Mouse (Mus musculus): ENCODE measurements around the gene Synj2bp. TPM values are rescaled to one million over a fixed set of nuclear protein-coding genes. Genes with fewer than 3 reads are reported as not detected.
A peak's percentile ranks its signal among the peaks of the same experiment; 100 is the strongest.
"Not testable (repeated sequence)": the region's sequence is repeated elsewhere in the genome, so short reads cannot be mapped to it uniquely, and the experiment has no call there.

The Synj2bp gene
- 36.8 and 37.0 TPM in 2 replicates for polyA plus RNA-seq (2015; fragmentation: Nextera tagmentation; extraction: Ambion mirVana)

DNA sequence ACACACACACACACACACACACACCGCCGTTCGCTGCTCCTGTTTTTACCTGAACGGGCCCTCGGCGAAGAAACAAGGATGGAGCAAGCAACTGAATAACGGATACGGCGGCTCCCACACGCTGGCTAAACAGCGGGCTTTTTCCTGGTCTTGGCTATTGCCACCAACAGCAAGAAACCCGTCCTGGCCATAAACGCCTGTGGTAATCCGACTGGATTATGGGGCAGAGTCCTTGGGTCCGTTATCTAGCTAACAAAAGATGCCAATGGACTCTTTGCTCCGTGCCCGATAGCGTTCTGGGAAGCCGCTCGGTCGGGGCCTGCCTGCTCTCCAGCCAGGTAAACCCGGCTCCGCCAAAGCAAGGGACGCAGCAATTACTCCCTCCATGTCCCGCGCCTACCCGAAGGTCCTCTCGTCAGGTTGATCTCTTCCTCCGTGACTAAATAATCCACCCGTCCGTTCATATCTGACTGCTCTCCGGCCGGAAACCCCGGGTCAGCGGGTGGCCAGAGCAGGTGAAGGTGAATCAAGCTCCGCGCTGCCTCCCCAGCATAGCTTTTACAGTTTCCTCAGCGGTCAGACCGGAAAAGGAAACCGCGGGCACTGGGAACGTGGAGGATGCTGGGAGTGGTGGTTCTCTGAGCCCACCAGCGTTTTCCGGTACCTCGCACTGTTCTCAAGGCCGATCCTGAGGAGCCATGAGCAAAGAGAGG lies at the start of gene Synj2bp, which contains the start of gene Gm20498:
TSS of gene Synj2bp (minus strand) at position 596 of the 713 bp plus-strand sequence.
TSS of gene Gm20498 (minus strand) at position 590 of the 713 bp plus-strand sequence.
- Histone ChIP-seq H3K36me3 (ENCODE audit: control insufficient read depth, insufficient read depth, low read length) (no peaks in the 10 kb centered on the region), H3K4me1 (ENCODE audit: control insufficient read depth, insufficient read depth, low read length) (peaks cover 9% of the 10 kb centered on the region; the same call in 1 of the 2 replicates), H3K4me3 (replicated peaks; ENCODE audit: low read length) (peak within 1 kb of the TSS; percentile 67), H3K27ac (ENCODE audit: low read length) (peak within 1 kb of the TSS; percentile 25), H3K27me3 (ENCODE audit: control insufficient read depth, insufficient read depth, low read length) (no peaks in the 10 kb centered on the region), H3K9me3 (replicated peaks; ENCODE audit: control insufficient read depth, low read length) (no peaks in the 10 kb centered on the region), H3K9ac (ENCODE audit: low read length) (peak within 1 kb of the TSS; percentile 87), H3K4me2 (ENCODE audit: low read depth, low read length) (peak within 1 kb of the TSS; percentile 74)
- WGBS, result under 1% methylated on average over 46 of the region's 46 CpGs
- peak; percentile 92 for ATAC-seq (ENCODE audit: insufficient read depth, low FRiP score)

DNA sequence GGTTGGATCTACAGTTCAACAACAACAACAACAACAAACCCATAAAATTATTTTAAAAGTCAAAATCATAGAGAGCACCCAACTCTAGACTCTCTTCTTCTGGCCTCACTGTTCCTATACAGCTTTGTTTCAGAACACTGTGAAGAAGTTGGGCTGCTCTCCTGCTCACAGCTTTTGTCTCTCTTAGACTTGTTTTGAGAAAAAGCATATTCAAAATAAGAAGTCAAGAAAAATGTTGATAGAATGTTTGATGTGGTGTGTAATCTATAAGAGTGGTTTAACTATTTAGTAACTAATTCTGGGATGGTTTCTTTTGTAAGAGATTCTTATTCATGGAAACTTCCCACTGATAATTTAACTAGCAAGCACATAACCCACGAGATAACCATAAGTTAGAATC lies 35.7 kb upstream of the Synj2bp start, which contains the start of gene Adam21:
TSS of gene Adam21 (minus strand) at position 101 of the 400 bp plus-strand sequence.
- Histone ChIP-seq H3K9ac (ENCODE audit: low read length) (no peak within 1 kb of the TSS), H3K4me2 (ENCODE audit: low read depth, low read length) (no peak within 1 kb of the TSS), H3K4me1 (ENCODE audit: control insufficient read depth, insufficient read depth, low read length) (no peaks in the 10 kb centered on the region), H3K27ac (ENCODE audit: low read length) (no peak within 1 kb of the TSS), H3K4me3 (replicated peaks; ENCODE audit: low read length) (no peak within 1 kb of the TSS), H3K9me3 (replicated peaks; ENCODE audit: control insufficient read depth, low read length) (no peaks in the 10 kb centered on the region), H3K27me3 (ENCODE audit: control insufficient read depth, insufficient read depth, low read length) (no peaks in the 10 kb centered on the region), H3K36me3 (ENCODE audit: control insufficient read depth, insufficient read depth, low read length) (peaks cover 6% of the 10 kb centered on the region; the same call in 1 of the 2 replicates)
- no peak for ATAC-seq (ENCODE audit: insufficient read depth, low FRiP score)
- 97% methylated on average over 1 of the region's 1 CpGs for WGBS

DNA sequence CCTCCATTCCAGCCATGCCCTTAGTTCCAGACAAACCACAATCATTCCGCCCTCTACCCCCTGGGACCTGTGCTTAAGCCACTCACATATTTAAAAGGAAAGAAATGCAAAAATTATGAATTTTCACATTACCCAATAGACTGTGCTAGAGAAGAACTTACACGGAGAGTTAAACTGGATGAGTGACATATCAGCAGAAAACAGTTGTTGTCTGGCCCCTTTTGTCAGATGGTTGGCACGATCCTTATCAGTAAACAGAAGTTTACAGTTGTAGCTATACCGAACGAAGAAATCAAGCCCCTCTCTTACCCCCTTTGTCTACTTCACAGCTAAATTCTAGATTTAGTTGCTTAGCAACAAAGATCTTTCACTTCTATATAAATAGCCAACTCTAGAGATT lies 35.2 kb upstream of the Synj2bp start:
- Histone ChIP-seq H3K9ac (ENCODE audit: low read length) (no peak overlapping the region), H3K4me3 (replicated peaks; ENCODE audit: low read length) (no peak overlapping the region), H3K9me3 (replicated peaks; ENCODE audit: control insufficient read depth, low read length) (no peaks in the 10 kb centered on the region), H3K4me2 (ENCODE audit: low read depth, low read length) (no peak overlapping the region), H3K4me1 (ENCODE audit: control insufficient read depth, insufficient read depth, low read length) (no peaks in the 10 kb centered on the region), H3K27me3 (ENCODE audit: control insufficient read depth, insufficient read depth, low read length) (no peaks in the 10 kb centered on the region), H3K36me3 (ENCODE audit: control insufficient read depth, insufficient read depth, low read length) (peaks cover 6% of the 10 kb centered on the region; the same call in 1 of the 2 replicates), H3K27ac (ENCODE audit: low read length) (no peak overlapping the region)
- no peak for ATAC-seq (ENCODE audit: insufficient read depth, low FRiP score)
- WGBS, result 84% methylated on average over 5 of the region's 5 CpGs

DNA sequence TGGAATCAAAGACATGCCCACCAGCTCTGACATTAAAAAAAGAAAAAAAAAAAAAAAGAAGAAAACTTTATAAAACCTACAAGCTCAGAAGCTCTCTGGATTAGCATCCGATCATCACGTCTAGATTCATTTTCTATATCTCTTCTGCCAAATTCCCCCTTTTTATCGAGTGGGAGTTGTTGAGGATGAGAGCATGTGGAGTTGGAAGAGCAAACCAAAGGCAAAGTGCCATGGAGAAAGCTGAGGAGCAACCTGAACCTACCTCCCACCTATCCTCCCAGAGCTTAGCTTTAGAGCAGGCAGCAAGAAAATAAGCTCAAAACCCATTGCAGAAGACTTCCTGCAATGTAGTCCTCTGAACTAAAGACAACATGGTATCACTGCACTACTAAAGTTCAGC lies 31.5 kb upstream of the Synj2bp start:
- WGBS, result 96% methylated on average over 3 of the region's 3 CpGs
- no peak overlapping the region for H3K4me2 ChIP-seq (ENCODE audit: low read depth, low read length)
- no peak overlapping the region for H3K4me3 ChIP-seq (replicated peaks; ENCODE audit: low read length)
- no peak for ATAC-seq (ENCODE audit: insufficient read depth, low FRiP score)
- no peaks in the 10 kb centered on the region for H3K4me1 ChIP-seq (ENCODE audit: control insufficient read depth, insufficient read depth, low read length)
- no peaks in the 10 kb centered on the region for H3K9me3 ChIP-seq (replicated peaks; ENCODE audit: control insufficient read depth, low read length)
- no peak overlapping the region for H3K9ac ChIP-seq (ENCODE audit: low read length)
- no peak overlapping the region for H3K27ac ChIP-seq (ENCODE audit: low read length)
- no peaks in the 10 kb centered on the region for H3K27me3 ChIP-seq (ENCODE audit: control insufficient read depth, insufficient read depth, low read length)
- no peaks in the 10 kb centered on the region for H3K36me3 ChIP-seq (ENCODE audit: control insufficient read depth, insufficient read depth, low read length)

DNA sequence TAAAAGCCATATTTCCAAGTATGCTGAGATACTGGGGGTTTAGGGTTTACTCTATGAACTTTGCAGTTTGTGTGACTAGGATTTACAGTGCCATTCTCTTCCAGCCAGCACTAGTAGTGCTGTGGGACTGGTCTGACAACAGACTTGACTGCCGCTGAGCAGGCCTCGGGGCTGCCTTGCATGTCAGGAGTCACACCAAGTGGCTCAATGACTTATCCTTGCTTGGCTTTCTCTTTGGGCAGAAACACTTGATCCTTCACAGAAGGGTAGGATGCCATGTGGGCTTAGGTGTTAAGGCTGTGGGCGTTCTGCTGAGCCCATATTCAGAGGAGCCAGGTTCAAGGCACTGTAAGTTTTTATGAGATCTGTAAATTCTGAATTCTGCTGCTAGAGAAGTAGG lies 16.6 kb upstream of the Synj2bp start:
- H3K4me2 ChIP-seq (ENCODE audit: low read depth, low read length), result no peak overlapping the region
- WGBS, result 80% methylated on average over 3 of the region's 3 CpGs
- no peak overlapping the region for H3K27ac ChIP-seq (ENCODE audit: low read length)

GRCm38 (mm10) chr12:81547163-81547562 lies 14.5 kb upstream of the Synj2bp start:
- WGBS, result 62% methylated on average over 4 of the region's 4 CpGs
- H3K4me3 ChIP-seq (replicated peaks; ENCODE audit: low read length), result no peak overlapping the region

More for the DNA sequence above, 16.6 kb upstream of the Synj2bp start:
- no peaks in the 10 kb centered on the region for H3K9me3 ChIP-seq (replicated peaks; ENCODE audit: control insufficient read depth, low read length)
- no peak overlapping the region for H3K4me3 ChIP-seq (replicated peaks; ENCODE audit: low read length)
- H3K9ac ChIP-seq (ENCODE audit: low read length), result no peak overlapping the region
- ATAC-seq (ENCODE audit: insufficient read depth, low FRiP score), result no peak
- H3K27me3 ChIP-seq (ENCODE audit: control insufficient read depth, insufficient read depth, low read length), result no peaks in the 10 kb centered on the region
- no peaks in the 10 kb centered on the region for H3K36me3 ChIP-seq (ENCODE audit: control insufficient read depth, insufficient read depth, low read length)
- H3K4me1 ChIP-seq (ENCODE audit: control insufficient read depth, insufficient read depth, low read length), result no peaks in the 10 kb centered on the region

GRCm38 (mm10) chr12:81533029-81533419 lies 313 bp upstream of the Synj2bp start:
- peak overlapping the region; percentile 87; the same call in 1 of the 2 replicates for H3K9ac ChIP-seq (ENCODE audit: low read length)
- no peaks in the 10 kb centered on the region for H3K27me3 ChIP-seq (ENCODE audit: control insufficient read depth, insufficient read depth, low read length)
- H3K4me3 ChIP-seq (replicated peaks; ENCODE audit: low read length), result peak overlapping the region; percentile 67
- peak; percentile 36; the same call in 1 of the 2 replicates for ATAC-seq (ENCODE audit: insufficient read depth, low FRiP score)
- H3K4me2 ChIP-seq (ENCODE audit: low read depth, low read length), result peak overlapping the region; percentile 74
- WGBS, result 35% methylated on average over 4 of the region's 4 CpGs
- H3K36me3 ChIP-seq (ENCODE audit: control insufficient read depth, insufficient read depth, low read length), result no peaks in the 10 kb centered on the region
- H3K9me3 ChIP-seq (replicated peaks; ENCODE audit: control insufficient read depth, low read length), result no peaks in the 10 kb centered on the region
- no peak overlapping the region for H3K27ac ChIP-seq (ENCODE audit: low read length)
- peaks cover 8% of the 10 kb centered on the region; the same call in 1 of the 2 replicates for H3K4me1 ChIP-seq (ENCODE audit: control insufficient read depth, insufficient read depth, low read length)

More at GRCm38 (mm10) chr12:81547163-81547562, 14.5 kb upstream of the Synj2bp start:
- no peak for ATAC-seq (ENCODE audit: insufficient read depth, low FRiP score)
- Histone ChIP-seq H3K36me3 (ENCODE audit: control insufficient read depth, insufficient read depth, low read length) (no peaks in the 10 kb centered on the region), H3K4me2 (ENCODE audit: low read depth, low read length) (no peak overlapping the region), H3K9me3 (replicated peaks; ENCODE audit: control insufficient read depth, low read length) (no peaks in the 10 kb centered on the region), H3K27ac (ENCODE audit: low read length) (no peak overlapping the region), H3K9ac (ENCODE audit: low read length) (no peak overlapping the region), H3K4me1 (ENCODE audit: control insufficient read depth, insufficient read depth, low read length) (no peaks in the 10 kb centered on the region), H3K27me3 (ENCODE audit: control insufficient read depth, insufficient read depth, low read length) (no peaks in the 10 kb centered on the region)

DNA sequence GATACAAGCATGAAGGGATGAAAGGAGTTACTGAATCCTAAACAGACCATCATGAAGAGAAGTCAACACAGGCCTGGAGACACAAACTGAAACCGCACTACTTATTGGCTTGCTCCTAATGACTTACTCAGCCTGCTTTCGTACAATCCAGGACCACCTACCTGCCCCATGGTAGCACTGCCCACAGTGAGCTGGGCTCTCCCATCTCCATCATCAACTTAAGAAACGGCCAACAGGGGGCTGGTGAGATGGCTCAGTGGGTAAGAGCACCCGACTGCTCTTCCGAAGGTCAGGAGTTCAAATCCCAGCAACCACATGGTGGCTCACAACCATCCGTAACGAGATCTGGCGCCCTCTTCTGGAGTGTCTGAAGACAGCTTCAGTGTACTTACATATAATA lies 2.1 kb downstream of the Synj2bp start:
- H3K9ac ChIP-seq (ENCODE audit: low read length); ATAC-seq (ENCODE audit: insufficient read depth, low FRiP score); H3K9me3 ChIP-seq (replicated peaks; ENCODE audit: control insufficient read depth, low read length); H3K27me3 ChIP-seq (ENCODE audit: control insufficient read depth, insufficient read depth, low read length); H3K4me1 ChIP-seq (ENCODE audit: control insufficient read depth, insufficient read depth, low read length); H3K27ac ChIP-seq (ENCODE audit: low read length); H3K36me3 ChIP-seq (ENCODE audit: control insufficient read depth, insufficient read depth, low read length); H3K4me2 ChIP-seq (ENCODE audit: low read depth, low read length); H3K4me3 ChIP-seq (replicated peaks; ENCODE audit: low read length): not testable (repeated sequence)
- 80% methylated on average over 7 of the region's 8 CpGs for WGBS

DNA sequence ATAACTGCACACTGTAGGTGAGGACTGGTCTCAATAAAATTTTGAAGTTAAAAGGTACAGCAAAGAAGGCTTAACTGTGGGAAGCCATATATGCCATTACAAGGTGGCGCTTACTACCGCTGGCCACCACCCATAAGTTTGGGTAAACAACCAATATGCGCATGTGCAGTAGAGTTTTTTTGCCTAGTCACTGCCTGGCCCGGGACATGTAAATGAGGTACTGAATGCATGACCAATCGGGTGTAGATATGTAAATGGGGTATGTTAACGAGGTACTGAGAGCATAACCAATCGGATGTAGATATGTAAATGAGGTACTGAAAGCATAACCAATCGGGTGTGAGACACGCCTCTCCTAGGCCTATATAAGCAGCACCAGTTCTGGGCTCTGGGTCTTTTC lies 35.8 kb downstream of the Synj2bp start:
- H3K9ac ChIP-seq (ENCODE audit: low read length); ATAC-seq (ENCODE audit: insufficient read depth, low FRiP score); H3K4me2 ChIP-seq (ENCODE audit: low read depth, low read length); H3K9me3 ChIP-seq (replicated peaks; ENCODE audit: control insufficient read depth, low read length); H3K27ac ChIP-seq (ENCODE audit: low read length); H3K4me1 ChIP-seq (ENCODE audit: control insufficient read depth, insufficient read depth, low read length); H3K27me3 ChIP-seq (ENCODE audit: control insufficient read depth, insufficient read depth, low read length); H3K4me3 ChIP-seq (replicated peaks; ENCODE audit: low read length); H3K36me3 ChIP-seq (ENCODE audit: control insufficient read depth, insufficient read depth, low read length): not testable (repeated sequence)
- WGBS, result 96% methylated on average over 9 of the region's 9 CpGs

Data from stomach, embryonic 16.5 days (tissue).